In the genomic region with DNA sequence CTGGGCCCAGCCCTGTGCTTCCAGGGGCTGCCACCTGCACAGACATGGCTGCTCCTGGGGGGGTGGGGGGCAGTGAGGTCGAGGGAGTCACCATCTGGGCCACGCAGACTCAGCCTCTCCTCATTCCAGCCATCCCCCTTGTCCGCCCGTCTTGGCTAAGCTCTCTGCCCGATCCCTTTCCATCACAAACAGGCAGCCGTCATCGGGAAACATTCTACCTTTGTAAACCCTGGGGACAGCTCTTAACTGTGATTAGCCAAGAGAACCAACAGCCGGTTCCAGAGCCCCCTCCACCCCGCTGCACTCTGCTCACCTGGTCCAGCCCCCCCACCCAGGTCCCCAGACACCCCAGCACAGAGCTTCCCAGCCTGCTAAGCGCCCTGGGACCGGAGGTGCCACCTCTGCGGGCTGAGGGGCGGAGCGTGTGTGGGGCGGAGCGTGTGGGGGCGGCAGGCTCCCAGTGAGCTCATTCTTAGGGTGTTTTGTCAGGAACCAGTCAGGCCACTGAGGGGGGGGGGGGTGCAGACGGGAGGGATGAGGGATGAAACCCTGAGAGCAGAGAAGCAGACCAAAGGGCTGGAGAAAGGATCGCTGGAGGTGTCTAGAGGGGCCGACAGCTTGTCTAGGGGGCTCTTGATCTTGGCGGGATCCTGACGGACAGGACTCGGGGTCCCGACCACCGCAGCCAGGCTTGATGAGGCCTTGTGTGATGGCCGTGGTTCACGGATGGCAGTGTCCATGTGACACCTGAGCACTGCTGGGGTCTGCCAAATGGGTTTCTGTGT, we compare ENCODE assay signal across 9 mouse cellular contexts. TPM values are rescaled to one million over a fixed set of nuclear protein-coding genes. Genes with fewer than 3 reads are reported as not detected.
DNase-seq lines count a peak whose midpoint lies in the region; ATAC-seq lines count a peak whose summit lies in the region.
"Had no signal": no experiment of that assay in that cellular context is flagged by ENCODE, and none has a peak within 500 bp of the region (broad histone marks: within the 10 kb centered on the region; RNA-seq: fewer than 3 reads in every experiment).

No protein-coding gene starts in this region.

- H3K9ac ChIP-seq in neural tube, embryonic 11.5 days (ENCODE audit: low read length), result peak overlapping the region; percentile 22
- peak overlapping the region; percentile 12; the same call in 1 of the 2 replicates for H3K9ac ChIP-seq in embryonic facial prominence, embryonic 15.5 days
- peak overlapping the region; percentile 13; the same call in 1 of the 2 replicates for H3K9ac ChIP-seq in liver, embryonic 13.5 days

- peaks cover 35% of the 10 kb centered on the region for H3K27me3 ChIP-seq in neural tube, embryonic 11.5 days (ENCODE audit: control insufficient read depth, insufficient read depth, low read length)
- H3K27me3 ChIP-seq in embryonic facial prominence, embryonic 15.5 days, result peaks cover 25% of the 10 kb centered on the region
- peaks cover 66% of the 10 kb centered on the region for H3K27me3 ChIP-seq in liver, embryonic 13.5 days

- H3K36me3 ChIP-seq in neural tube, embryonic 11.5 days (ENCODE audit: control insufficient read depth, insufficient read depth, low read length), result peaks cover 6% of the 10 kb centered on the region
- H3K36me3 ChIP-seq in embryonic facial prominence, embryonic 15.5 days, result peaks cover 10% of the 10 kb centered on the region
- H3K36me3 ChIP-seq in liver, embryonic 13.5 days, result peaks cover 11% of the 10 kb centered on the region

- peak; percentile 41 for DNase-seq in neural tube, embryonic 11.5 days (ENCODE audit: low spot score)
- DNase-seq in neural tube, embryonic 10.5 days (ENCODE audit: extremely low spot score, low spot score), result no peak
- DNase-seq in induced T-regulatory cell, adult 2 months (ENCODE audit: low read depth), result peak; percentile 86
- DNase-seq in liver, embryonic 13.5 days, result peak; percentile 28
- peak; percentile 75 for DNase-seq in naive thymus-derived CD4-positive, alpha-beta T cell, adult 2 months (ENCODE audit: low read depth)
- no peak for DNase-seq in left cerebral cortex, postnatal 25 days (ENCODE audit: low spot score in 2 of 2)
- DNase-seq in cerebellum, adult 18-20 months, result no peak

- H3K4me2 ChIP-seq in neural tube, embryonic 11.5 days (ENCODE audit: low read depth), result peak overlapping the region; percentile 40
- H3K4me2 ChIP-seq in embryonic facial prominence, embryonic 15.5 days (replicated peaks), result peak overlapping the region; percentile 47
- H3K4me2 ChIP-seq in liver, embryonic 13.5 days, result peak overlapping the region; percentile 55

- H3K4me3 ChIP-seq in neural tube, embryonic 11.5 days (ENCODE audit: low read depth, low read length), result peak overlapping the region; percentile 18; the same call in 1 of the 2 replicates
- H3K4me3 ChIP-seq in embryonic facial prominence, embryonic 15.5 days (replicated peaks), result peak overlapping the region; percentile 36
- peak overlapping the region; percentile 22 for H3K4me3 ChIP-seq in liver, embryonic 13.5 days (replicated peaks)

- 5% methylated on average over 27 of the region's 27 CpGs for WGBS in neural tube, embryonic 11.5 days
- WGBS in embryonic facial prominence, embryonic 15.5 days, result 2% methylated on average over 26 of the region's 27 CpGs
- WGBS in liver, embryonic 13.5 days (ENCODE audit: insufficient replicate concordance), result 9% methylated on average over 27 of the region's 27 CpGs

- peaks cover 12% of the 10 kb centered on the region; the same call in 1 of the 2 replicates for H3K4me1 ChIP-seq in neural tube, embryonic 11.5 days (ENCODE audit: control insufficient read depth, insufficient read depth, low read length)
- peaks cover 22% of the 10 kb centered on the region for H3K4me1 ChIP-seq in embryonic facial prominence, embryonic 15.5 days
- H3K4me1 ChIP-seq in liver, embryonic 13.5 days (replicated peaks), result peaks cover 22% of the 10 kb centered on the region

- ATAC-seq in neural tube, embryonic 11.5 days (ENCODE audit: insufficient read depth, low FRiP score, low TSS enrichment), result no peak
- ATAC-seq in embryonic facial prominence, embryonic 15.5 days (ENCODE audit: insufficient number of reproducible peaks, low FRiP score, low TSS enrichment, low read depth), result peak; percentile 66
- no peak for ATAC-seq in liver, embryonic 13.5 days (ENCODE audit: low read depth)

- H3K9me3 ChIP-seq in neural tube, embryonic 11.5 days (ENCODE audit: control insufficient read depth, low read length), result 0 out of 2 replicates have a peak, but pooled peaks cover 3% of the 10 kb centered on the region
- H3K9me3 ChIP-seq in embryonic facial prominence, embryonic 15.5 days (replicated peaks), result no peaks in the 10 kb centered on the region
- peaks cover 8% of the 10 kb centered on the region for H3K9me3 ChIP-seq in liver, embryonic 13.5 days (replicated peaks)

- intact Hi-C loops in left cerebral cortex, postnatal 25 days (cut with DNase I), result no loop called here

- H3K27ac ChIP-seq in neural tube, embryonic 11.5 days (ENCODE audit: low read depth, low read length), result no peak overlapping the region
- H3K27ac ChIP-seq in embryonic facial prominence, embryonic 15.5 days (replicated peaks), result peak overlapping the region; percentile 69
- H3K27ac ChIP-seq in liver, embryonic 13.5 days, result no peak overlapping the region

RNA-seq across cellular contexts. Expression of a gene that starts 4.2 kb away (rescaled TPM):
- polyA plus RNA-seq in neural tube, embryonic 11.5 days (2014; fragmentation: Nextera tagmentation; extraction: Ambion mirVana), result 3.2 and 3.4 TPM in 2 replicates
- 41.8 and 43.1 TPM in 2 replicates for polyA plus RNA-seq in embryonic facial prominence, embryonic 15.5 days (2015; fragmentation: Nextera tagmentation; extraction: Ambion mirVana)
- polyA plus RNA-seq in liver, embryonic 13.5 days (2015; fragmentation: Nextera tagmentation; extraction: Ambion mirVana), result 0.31 and 0.70 TPM in 2 replicates
- 1 to 10 TPM; 1.8 to 2.4 TPM for total RNA-seq in left cerebral cortex, postnatal 25 days (2021)

RNA-seq across cellular contexts. Expression of a gene that starts 4.9 kb away (rescaled TPM):
- 0.41 and 0.69 TPM in 2 replicates for polyA plus RNA-seq in neural tube, embryonic 11.5 days (2014; fragmentation: Nextera tagmentation; extraction: Ambion mirVana)
- polyA plus RNA-seq in embryonic facial prominence, embryonic 15.5 days (2015; fragmentation: Nextera tagmentation; extraction: Ambion mirVana), result 118 and 167 TPM in 2 replicates
- 0.82 and 1.6 TPM in 2 replicates for polyA plus RNA-seq in liver, embryonic 13.5 days (2015; fragmentation: Nextera tagmentation; extraction: Ambion mirVana)
- not detected for total RNA-seq in left cerebral cortex, postnatal 25 days (2021)
- total RNA-seq: neutrophil, adult 5-6 weeks had no signal

RNA-seq across cellular contexts. Expression of a gene that starts 17.9 kb away (rescaled TPM):
- 12.4 and 14.6 TPM in 2 replicates for polyA plus RNA-seq in neural tube, embryonic 11.5 days (2014; fragmentation: Nextera tagmentation; extraction: Ambion mirVana)
- 16.9 and 18.3 TPM in 2 replicates for polyA plus RNA-seq in embryonic facial prominence, embryonic 15.5 days (2015; fragmentation: Nextera tagmentation; extraction: Ambion mirVana)
- polyA plus RNA-seq in liver, embryonic 13.5 days (2015; fragmentation: Nextera tagmentation; extraction: Ambion mirVana), result 8.6 and 9.9 TPM in 2 replicates
- 10 to 100 TPM; 31.9 to 32.3 TPM for total RNA-seq in left cerebral cortex, postnatal 25 days (2021)

RNA-seq across cellular contexts. Expression of a gene that starts 40.1 kb away (rescaled TPM):
- 3.4 and 4.7 TPM in 2 replicates for polyA plus RNA-seq in neural tube, embryonic 11.5 days (2014; fragmentation: Nextera tagmentation; extraction: Ambion mirVana)
- 17.2 and 22.7 TPM in 2 replicates for polyA plus RNA-seq in embryonic facial prominence, embryonic 15.5 days (2015; fragmentation: Nextera tagmentation; extraction: Ambion mirVana)
- polyA plus RNA-seq in liver, embryonic 13.5 days (2015; fragmentation: Nextera tagmentation; extraction: Ambion mirVana), result 1.1 and 1.2 TPM in 2 replicates
- total RNA-seq in left cerebral cortex, postnatal 25 days (2021), result 1 to 10 TPM; 5.4 to 9.9 TPM

RNA-seq across cellular contexts. Expression of a gene that starts 40.4 kb away (rescaled TPM):
- 17.8 and 18.0 TPM in 2 replicates for polyA plus RNA-seq in neural tube, embryonic 11.5 days (2014; fragmentation: Nextera tagmentation; extraction: Ambion mirVana)
- polyA plus RNA-seq in embryonic facial prominence, embryonic 15.5 days (2015; fragmentation: Nextera tagmentation; extraction: Ambion mirVana), result 30.4 and 32.0 TPM in 2 replicates
- 15.0 and 16.3 TPM in 2 replicates for polyA plus RNA-seq in liver, embryonic 13.5 days (2015; fragmentation: Nextera tagmentation; extraction: Ambion mirVana)
- 10 to 100 TPM; 16.6 to 20.0 TPM for total RNA-seq in left cerebral cortex, postnatal 25 days (2021)

Comparison
In these comparisons a context has a peak if more than half of its experiments do, and no peak if none do; other contexts are left out.
1. DNase-seq: peak in neural tube, embryonic 11.5 days (single experiment), induced T-regulatory cell, adult 2 months (single experiment), liver, embryonic 13.5 days (single experiment) and naive thymus-derived CD4-positive, alpha-beta T cell, adult 2 months (single experiment); none in neural tube, embryonic 10.5 days (single experiment), left cerebral cortex, postnatal 25 days (0 of 2) and cerebellum, adult 18-20 months (0 of 2).
2. RNA of a gene that starts 4.9 kb away (polyA plus RNA-seq): 118 to 167 TPM in embryonic facial prominence, embryonic 15.5 days; 0.82 to 1.6 TPM in liver, embryonic 13.5 days and 0.41 to 0.69 TPM in neural tube, embryonic 11.5 days; every median in the first group is over 10 times any median in the second.
3. Peak in every context shown above with its lines, with median percentiles within 50 percentile points of each other: H3K4me2 ChIP-seq, H3K4me3 ChIP-seq and H3K9ac ChIP-seq.